Mouse (Mus musculus) monocyte, adult 5-6 weeks (primary cell): ENCODE results near the gene Ociad1. TPM values are rescaled to one million over a fixed set of nuclear protein-coding genes. Genes with fewer than 3 reads are reported as not detected.

Experiments
- ATAC-seq: fragments of 153-309, 156-312 bp; replicated peaks from 2 replicates; pipeline ENCODE4 v1.8.0; 2017; ENCODE audit warnings: mild to moderate bottlenecking; ENCODE audit not compliant: low TSS enrichment, insufficient number of reproducible peaks, severe bottlenecking, poor library complexity, low FRiP score
- total RNA-seq: library from RNA; stranded (forward); fragments of 200-1000, 200-491, 200-594 nt; gene quantifications from 3 replicates; pipeline ENCODE4 v1.2.3, GENCODE M21; 2017

The Ociad1 gene
- total RNA-seq, 1 experiment from 2014 or later: 252 TPM

DNA sequence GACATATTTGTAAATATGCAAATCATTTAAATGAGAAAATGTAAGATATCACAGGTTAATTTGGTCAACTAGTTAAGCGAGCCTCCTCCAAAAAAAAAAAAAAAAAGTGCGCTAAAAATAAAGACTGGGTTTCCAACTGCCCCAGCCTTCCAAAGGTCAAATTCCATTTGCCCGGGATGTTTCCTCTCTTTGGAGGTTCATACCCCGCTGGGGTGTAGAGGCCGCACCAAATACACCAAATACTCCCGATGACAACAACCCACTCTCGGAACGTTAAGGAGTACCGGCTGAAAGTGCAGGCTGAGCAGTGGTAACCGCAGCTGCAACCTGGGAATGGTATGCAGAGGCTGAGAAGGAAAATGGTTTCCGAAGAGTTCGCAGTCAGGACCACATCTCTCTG, 67.7 kb downstream of the Ociad1 start:
- no peak for ATAC-seq

DNA sequence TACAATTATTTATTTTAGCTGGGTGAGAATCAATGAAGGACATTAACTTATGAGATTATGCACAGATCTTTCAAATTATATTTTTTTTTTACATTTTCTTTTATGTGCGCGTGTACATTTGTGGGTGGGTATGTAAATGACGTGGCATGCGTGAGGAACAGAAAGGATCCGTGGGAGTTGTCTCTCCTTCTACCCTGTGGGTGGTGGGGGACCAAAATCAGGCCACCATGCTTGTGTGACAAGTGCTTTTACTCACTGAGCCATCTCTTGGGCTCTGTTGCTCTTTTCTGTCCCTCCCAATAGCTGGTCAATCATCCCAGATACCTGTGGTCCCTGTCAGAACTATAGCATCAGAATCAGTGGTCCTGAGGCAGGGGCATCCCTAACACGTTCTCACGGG, 69.8 kb downstream of the Ociad1 start:
- no peak for ATAC-seq

DNA sequence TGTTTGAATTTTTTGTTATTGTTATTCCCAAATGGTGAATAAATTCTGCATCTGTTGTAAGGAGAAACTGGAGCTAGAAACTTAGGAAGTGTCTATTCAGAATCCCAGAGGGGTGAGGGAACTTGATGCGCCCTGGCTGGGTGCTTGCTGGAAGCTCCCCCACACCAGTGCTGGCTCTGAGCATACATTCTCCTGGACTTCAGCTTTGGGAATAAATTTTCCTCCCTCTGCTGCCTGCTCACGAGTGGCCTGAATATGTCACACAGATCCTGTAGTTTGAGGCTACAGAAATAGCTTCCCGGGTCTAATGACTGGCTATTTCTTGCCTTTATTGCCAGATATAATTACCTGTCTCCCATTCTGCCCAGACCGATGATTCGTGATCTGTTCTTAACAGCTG, 70.2 kb downstream of the Ociad1 start:
- ATAC-seq: no peak

Other genes starting within 250 kb of the Ociad1 start
- gene Fryl, start 36.2 kb upstream of the Ociad1 start, total RNA-seq: 123 to 248 TPM (median 154 TPM) in 3 replicates
- 0.68 TPM in 1 of 3 replicates, not detected in the others for gene Ociad2, start 48.2 kb downstream of the Ociad1 start, total RNA-seq
- gene Cwh43, start 113.3 kb downstream of the Ociad1 start, total RNA-seq: not detected in 3 replicates
- 2.0 to 7.4 TPM (median 4.2 TPM) in 3 replicates for gene Dcun1d4, start 188.2 kb downstream of the Ociad1 start, total RNA-seq